Mouse (Mus musculus) cortical plate, adult 2 months (tissue): ENCODE data around the gene Recql.

ENCODE experiments used
- CTCF ChIP-seq: fragments of 200-500 bp; IDR thresholded peaks from 2 replicates; pipeline ENCODE4 v1.5.1; 2011; ENCODE audit warnings: mild to moderate bottlenecking, control low read depth, low read length; ENCODE audit not compliant: insufficient read depth; ENCODE audit errors: extremely low read depth
- POLR2A ChIP-seq: fragments of 200-500 bp; IDR thresholded peaks from 2 replicates; pipeline ENCODE4 v1.6.1; 2011; ENCODE audit warnings: mild to moderate bottlenecking, low read length, control low read depth; ENCODE audit not compliant: insufficient read depth; ENCODE audit errors: extremely low read depth

DNA sequence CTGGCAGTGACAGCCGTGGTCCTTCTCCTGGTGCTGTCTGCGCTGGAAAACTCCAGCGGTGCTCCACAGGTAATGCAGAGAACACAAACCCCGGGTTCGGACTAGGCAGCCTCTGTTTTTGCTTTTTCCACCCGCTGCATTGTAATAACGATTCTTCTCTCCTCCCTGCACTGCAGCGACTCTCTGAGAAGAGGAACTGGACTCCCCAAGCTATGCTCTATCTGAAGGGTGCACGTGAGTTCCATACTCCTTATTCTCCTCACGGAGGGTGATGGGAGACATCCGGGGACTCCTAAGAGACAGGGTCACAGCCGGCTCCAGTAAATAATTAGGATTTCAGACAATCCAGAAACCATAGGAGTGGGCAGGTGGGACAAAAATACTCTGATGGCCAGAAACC, 27.0 kb upstream of the Recql start:
- TF ChIP-seq CTCF: no peak
- no peak for TF ChIP-seq POLR2A
